Mouse (Mus musculus): Measurements from ENCODE around the gene Trir. TPM values are rescaled to one million over a fixed set of nuclear protein-coding genes. Genes with fewer than 3 reads are reported as not detected.

Trir gene
- polyA plus RNA-seq (2015; fragmentation: Nextera tagmentation; extraction: Ambion mirVana) = 133 and 146 TPM in 2 replicates

GRCm38 (mm10) chr8:85026670-85027515 lies at the start of gene Trir:
Gene Trir, plus strand, starts transcription at chr8:85026823.
- H3K4me3 ChIP-seq = peak within 1 kb of the TSS; percentile 99
- peak within 1 kb of the TSS; percentile 92 for H3K4me2 ChIP-seq
- peaks cover 38% of the 10 kb centered on the region for H3K4me1 ChIP-seq
- no peaks in the 10 kb centered on the region for H3K27me3 ChIP-seq
- H3K9ac ChIP-seq = peak within 1 kb of the TSS; percentile 100
- ATAC-seq (ENCODE audit: insufficient number of reproducible peaks, insufficient read depth, low FRiP score, low TSS enrichment, low read depth) = peak; percentile 77
- no peaks in the 10 kb centered on the region for H3K9me3 ChIP-seq
- H3K36me3 ChIP-seq = peaks cover 52% of the 10 kb centered on the region
- under 1% methylated on average over 75 of the region's 75 CpGs for WGBS
- H3K27ac ChIP-seq = peak within 1 kb of the TSS; percentile 90

- peak overlapping the region; percentile 100 for H3K4me2 ChIP-seq
- peak overlapping the region; percentile 74; the same call in 1 of the 2 replicates for H3K27ac ChIP-seq
- ATAC-seq (ENCODE audit: insufficient number of reproducible peaks, insufficient read depth, low FRiP score, low TSS enrichment, low read depth) = no peak
- under 1% methylated on average over 70 of the region's 70 CpGs for WGBS
- no peaks in the 10 kb centered on the region for H3K9me3 ChIP-seq
- H3K4me1 ChIP-seq = peaks cover 81% of the 10 kb centered on the region
- H3K27me3 ChIP-seq = peaks cover 32% of the 10 kb centered on the region
- H3K4me3 ChIP-seq = peak overlapping the region; percentile 60
- peaks cover 18% of the 10 kb centered on the region for H3K36me3 ChIP-seq
- peak overlapping the region; percentile 77 for H3K9ac ChIP-seq
Measured at GRCm38 (mm10) chr8:84977435-84978247, 49.0 kb upstream of the Trir start.

GRCm38 (mm10) chr8:84978248-84978940 lies 48.2 kb upstream of the Trir start, which contains the start of gene Junb:
Gene Junb, minus strand, starts transcription at chr8:84978718.
- peak within 1 kb of the TSS; percentile 60 for H3K4me3 ChIP-seq

GRCm38 (mm10) chr8:84979599-84980421 lies 46.8 kb upstream of the Trir start:
- Histone ChIP-seq H3K4me1 (peaks cover 84% of the 10 kb centered on the region), H3K27ac (peak overlapping the region; percentile 60)

More at GRCm38 (mm10) chr8:84978248-84978940, 48.2 kb upstream of the Trir start, which contains the start of gene Junb:
- H3K4me1 ChIP-seq = peaks cover 82% of the 10 kb centered on the region
- H3K4me2 ChIP-seq = peak within 1 kb of the TSS; percentile 100
- WGBS = under 1% methylated on average over 63 of the region's 63 CpGs
- H3K27me3 ChIP-seq = peaks cover 32% of the 10 kb centered on the region
- peak; percentile 13; the same call in 1 of the 2 replicates for ATAC-seq (ENCODE audit: insufficient number of reproducible peaks, insufficient read depth, low FRiP score, low TSS enrichment, low read depth)
- H3K9ac ChIP-seq = peak within 1 kb of the TSS; percentile 77
- H3K27ac ChIP-seq = peak within 1 kb of the TSS; percentile 74
- no peaks in the 10 kb centered on the region for H3K9me3 ChIP-seq
- peaks cover 10% of the 10 kb centered on the region for H3K36me3 ChIP-seq

GRCm38 (mm10) chr8:84980622-84981358 lies 45.8 kb upstream of the Trir start:
- peaks cover 84% of the 10 kb centered on the region for H3K4me1 ChIP-seq
- ATAC-seq (ENCODE audit: insufficient number of reproducible peaks, insufficient read depth, low FRiP score, low TSS enrichment, low read depth) = no peak
- H3K27ac ChIP-seq = peak overlapping the region; percentile 30
- no peak overlapping the region; the same call in 1 of the 2 replicates for H3K4me3 ChIP-seq
- H3K4me2 ChIP-seq = peak overlapping the region; percentile 100
- peak overlapping the region; percentile 28 for H3K9ac ChIP-seq
- WGBS = 28% methylated on average over 11 of the region's 11 CpGs
- no peaks in the 10 kb centered on the region for H3K9me3 ChIP-seq
- H3K36me3 ChIP-seq = no peaks in the 10 kb centered on the region
- H3K27me3 ChIP-seq = peaks cover 49% of the 10 kb centered on the region

More at GRCm38 (mm10) chr8:84979599-84980421, 46.8 kb upstream of the Trir start:
- peak overlapping the region; percentile 60 for H3K4me3 ChIP-seq
- H3K4me2 ChIP-seq = peak overlapping the region; percentile 100
- 1% methylated on average over 42 of the region's 42 CpGs for WGBS
- H3K27me3 ChIP-seq = peaks cover 40% of the 10 kb centered on the region
- H3K36me3 ChIP-seq = no peaks in the 10 kb centered on the region
- H3K9me3 ChIP-seq = no peaks in the 10 kb centered on the region
- peak; percentile 27; the same call in 1 of the 2 replicates for ATAC-seq (ENCODE audit: insufficient number of reproducible peaks, insufficient read depth, low FRiP score, low TSS enrichment, low read depth)
- peak overlapping the region; percentile 59 for H3K9ac ChIP-seq

GRCm38 (mm10) chr8:84981644-84982498 lies 44.8 kb upstream of the Trir start:
- Histone ChIP-seq H3K36me3 (no peaks in the 10 kb centered on the region), H3K9ac (no peak overlapping the region), H3K9me3 (no peaks in the 10 kb centered on the region), H3K27ac (peak overlapping the region; percentile 68), H3K4me1 (peaks cover 82% of the 10 kb centered on the region), H3K4me3 (no peak overlapping the region), H3K4me2 (no peak overlapping the region), H3K27me3 (peaks cover 54% of the 10 kb centered on the region)
- ATAC-seq (ENCODE audit: insufficient number of reproducible peaks, insufficient read depth, low FRiP score, low TSS enrichment, low read depth) = no peak
- WGBS = 71% methylated on average over 15 of the region's 15 CpGs

- no peak overlapping the region for H3K4me2 ChIP-seq
- no peak overlapping the region for H3K4me3 ChIP-seq
- H3K27me3 ChIP-seq = peaks cover 47% of the 10 kb centered on the region
- no peak for ATAC-seq (ENCODE audit: insufficient number of reproducible peaks, insufficient read depth, low FRiP score, low TSS enrichment, low read depth)
- WGBS = 63% methylated on average over 3 of the region's 3 CpGs
- no peak overlapping the region for H3K9ac ChIP-seq
- H3K36me3 ChIP-seq = no peaks in the 10 kb centered on the region
- H3K27ac ChIP-seq = peak overlapping the region; percentile 68
- no peaks in the 10 kb centered on the region for H3K9me3 ChIP-seq
- H3K4me1 ChIP-seq = peaks cover 75% of the 10 kb centered on the region
Measured at GRCm38 (mm10) chr8:84982499-84983011, 44.1 kb upstream of the Trir start.

- H3K4me3 ChIP-seq = peak overlapping the region; percentile 56
- no peak for ATAC-seq (ENCODE audit: insufficient number of reproducible peaks, insufficient read depth, low FRiP score, low TSS enrichment, low read depth)
- 3% methylated on average over 16 of the region's 16 CpGs for WGBS
- H3K9me3 ChIP-seq = no peaks in the 10 kb centered on the region
- peaks cover 63% of the 10 kb centered on the region for H3K4me1 ChIP-seq
- H3K4me2 ChIP-seq = peak overlapping the region; percentile 99
- H3K9ac ChIP-seq = peak overlapping the region; percentile 69
- peak overlapping the region; percentile 58 for H3K27ac ChIP-seq
- H3K36me3 ChIP-seq = no peaks in the 10 kb centered on the region
- H3K27me3 ChIP-seq = peaks cover 28% of the 10 kb centered on the region
Measured at GRCm38 (mm10) chr8:84984294-84985048, 42.2 kb upstream of the Trir start.

All from embryonic facial prominence, embryonic 13.5 days (tissue).